Mouse (Mus musculus) kidney, adult 2 months (tissue): Measurements from ENCODE around the gene Cpm. TPM values are rescaled to one million over a fixed set of nuclear protein-coding genes. Genes with fewer than 3 reads are reported as not detected.
"Not testable (repeated sequence)": the region's sequence is repeated elsewhere in the genome, so short reads cannot be mapped to it uniquely, and the experiment has no call there.

ENCODE experiments used
- DNase-seq: peaks from one replicate; pipeline ENCODE4 v3.0.0; 2021
- H3K27ac ChIP-seq: fragments of 200-500 bp; 2 replicates; pipeline ENCODE4 v1.5.1; 2012; ENCODE audit warnings: low read depth, low read length, control low read depth, inconsistent platforms; ENCODE audit not compliant: insufficient read depth
- H3K27me3 ChIP-seq: fragments of 200-500 bp; replicated peaks from 2 replicates; pipeline ENCODE4 v1.6.1; 2012; ENCODE audit warnings: mild to moderate bottlenecking, moderate library complexity, low read length, inconsistent platforms; ENCODE audit not compliant: control insufficient read depth, insufficient read depth
- H3K36me3 ChIP-seq: fragments of 200-500 bp; 2 replicates; pipeline ENCODE4 v1.6.1; 2012; ENCODE audit warnings: mild to moderate bottlenecking, moderate library complexity, low read length, inconsistent platforms; ENCODE audit not compliant: control insufficient read depth, insufficient read depth
- H3K4me1 ChIP-seq: fragments of 200-500 bp; 2 replicates; pipeline ENCODE4 v1.6.1; 2011; ENCODE audit warnings: low read length; ENCODE audit not compliant: control insufficient read depth, insufficient read depth
- H3K4me3 ChIP-seq: fragments of 200-500 bp; 2 replicates; pipeline ENCODE4 v1.5.1; 2011; ENCODE audit warnings: mild to moderate bottlenecking, low read depth, low read length, control low read depth; ENCODE audit not compliant: insufficient read depth
- CTCF ChIP-seq: fragments of 200-500 bp; conservative IDR thresholded peaks from 2 replicates; pipeline ENCODE4 v1.5.1; 2011; ENCODE audit warnings: low read depth, mild to moderate bottlenecking, control low read depth, low read length, moderate library complexity, mixed read lengths; ENCODE audit not compliant: insufficient read depth, insufficient read length
- POLR2A ChIP-seq: fragments of 200-500 bp; IDR thresholded peaks from one replicate; pipeline ENCODE4 v1.6.1; 2011; ENCODE audit warnings: low read depth, low read length, control low read depth
- WGBS: fragments of 180-500 bp; shearing (Covaris S2); methylation state at CpG from one replicate; pipeline ENCODE4 v1.1.7; 2018; 5-methylcytosine and 5-hydroxymethylcytosine counted together
- polyA plus RNA-seq: library from polyadenylated mRNA; depleted of rRNA; stranded (reverse); fragments of >200 nt; gene quantifications from 2 replicates; pipeline ENCODE4 v1.2.3, GENCODE M21; 2012

The Cpm gene
- polyA plus RNA-seq, 1 experiment: 37.2 TPM

- H3K36me3 ChIP-seq: no peaks in the 10 kb centered on the region
- no peaks in the 10 kb centered on the region for H3K4me1 ChIP-seq
- no peak overlapping the region for H3K4me3 ChIP-seq
- TF ChIP-seq CTCF: no peak
- no peak for TF ChIP-seq POLR2A
- H3K27me3 ChIP-seq: no peaks in the 10 kb centered on the region
- no peak for DNase-seq
- H3K27ac ChIP-seq: no peak overlapping the region
- WGBS: 74% methylated on average over 3 of the region's 3 CpGs
Observed at GRCm38 (mm10) chr10:117584102-117584501, 45.2 kb upstream of the Cpm start.

- TF ChIP-seq CTCF (no peak), POLR2A (no peak)
Observed at GRCm38 (mm10) chr10:117584566-117585515, 44.5 kb upstream of the Cpm start.

GRCm38 (mm10) chr10:117585600-117586299, 43.5 kb upstream of the Cpm start:
- DNase-seq: no peak
- Histone ChIP-seq H3K4me1 (no peaks in the 10 kb centered on the region), H3K27me3 (no peaks in the 10 kb centered on the region), H3K36me3 (no peaks in the 10 kb centered on the region), H3K27ac (no peak overlapping the region), H3K4me3 (no peak overlapping the region)
- 81% methylated on average over 2 of the region's 2 CpGs for WGBS
- TF ChIP-seq POLR2A: no peak
- TF ChIP-seq CTCF: no peak

More at GRCm38 (mm10) chr10:117584566-117585515, 44.5 kb upstream of the Cpm start:
- Histone ChIP-seq H3K4me1 (no peaks in the 10 kb centered on the region), H3K27me3 (no peaks in the 10 kb centered on the region), H3K36me3 (no peaks in the 10 kb centered on the region), H3K4me3 (no peak overlapping the region), H3K27ac (no peak overlapping the region)
- 92% methylated on average over 6 of the region's 6 CpGs for WGBS
- DNase-seq: no peak

GRCm38 (mm10) chr10:117586859-117587258, 42.4 kb upstream of the Cpm start:
- peak; percentile 51 for DNase-seq
- no peaks in the 10 kb centered on the region for H3K4me1 ChIP-seq
- H3K27me3 ChIP-seq: no peaks in the 10 kb centered on the region
- H3K27ac ChIP-seq: no peak overlapping the region
- no peak overlapping the region for H3K4me3 ChIP-seq
- no peak for TF ChIP-seq POLR2A
- no peak for TF ChIP-seq CTCF
- no peaks in the 10 kb centered on the region for H3K36me3 ChIP-seq
- WGBS: 26% methylated on average over 11 of the region's 11 CpGs

GRCm38 (mm10) chr10:117587335-117587734, 42.0 kb upstream of the Cpm start:
- H3K4me1 ChIP-seq: no peaks in the 10 kb centered on the region
- TF ChIP-seq CTCF (no peak), POLR2A (no peak)
- no peaks in the 10 kb centered on the region for H3K36me3 ChIP-seq
- no peaks in the 10 kb centered on the region for H3K27me3 ChIP-seq
- no peak for DNase-seq
- 86% methylated on average over 10 of the region's 10 CpGs for WGBS
- no peak overlapping the region for H3K27ac ChIP-seq
- no peak overlapping the region for H3K4me3 ChIP-seq

- 88% methylated on average over 11 of the region's 11 CpGs for WGBS
- H3K27ac ChIP-seq, H3K36me3 ChIP-seq, H3K4me3 ChIP-seq, H3K4me1 ChIP-seq, H3K27me3 ChIP-seq, DNase-seq: not testable (repeated sequence)
Observed at GRCm38 (mm10) chr10:117588416-117589143, 40.7 kb upstream of the Cpm start.
